Mouse (Mus musculus): ENCODE data around the gene Crybb1.

The Crybb1 gene

DNA sequence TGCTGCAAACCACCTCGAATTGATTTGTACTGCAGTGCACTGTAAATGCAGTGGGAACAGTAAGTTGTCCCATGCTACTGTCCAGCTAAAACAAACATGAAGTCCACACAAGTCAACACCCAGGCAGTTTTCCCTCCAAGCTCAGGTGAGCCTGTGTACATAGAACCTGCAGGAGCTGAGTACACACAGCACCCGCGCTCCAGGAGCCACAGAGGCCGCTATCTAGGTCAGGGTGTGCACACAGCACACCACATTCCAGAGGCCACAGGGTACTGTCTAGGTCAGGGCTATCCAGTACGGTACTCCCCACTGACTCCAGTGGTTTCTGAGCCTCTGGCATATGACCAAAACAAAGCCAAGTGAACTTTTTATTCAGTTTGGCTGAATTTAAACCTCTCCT is 46.7 kb downstream of the Crybb1 start:
- DNase-seq (ENCODE audit: low spot score in 2 of 2) = no peak

GRCm38 (mm10) chr5:112305842-112306241 is 50.2 kb downstream of the Crybb1 start:
- DNase-seq (ENCODE audit: low spot score in 2 of 2) = no peak

DNA sequence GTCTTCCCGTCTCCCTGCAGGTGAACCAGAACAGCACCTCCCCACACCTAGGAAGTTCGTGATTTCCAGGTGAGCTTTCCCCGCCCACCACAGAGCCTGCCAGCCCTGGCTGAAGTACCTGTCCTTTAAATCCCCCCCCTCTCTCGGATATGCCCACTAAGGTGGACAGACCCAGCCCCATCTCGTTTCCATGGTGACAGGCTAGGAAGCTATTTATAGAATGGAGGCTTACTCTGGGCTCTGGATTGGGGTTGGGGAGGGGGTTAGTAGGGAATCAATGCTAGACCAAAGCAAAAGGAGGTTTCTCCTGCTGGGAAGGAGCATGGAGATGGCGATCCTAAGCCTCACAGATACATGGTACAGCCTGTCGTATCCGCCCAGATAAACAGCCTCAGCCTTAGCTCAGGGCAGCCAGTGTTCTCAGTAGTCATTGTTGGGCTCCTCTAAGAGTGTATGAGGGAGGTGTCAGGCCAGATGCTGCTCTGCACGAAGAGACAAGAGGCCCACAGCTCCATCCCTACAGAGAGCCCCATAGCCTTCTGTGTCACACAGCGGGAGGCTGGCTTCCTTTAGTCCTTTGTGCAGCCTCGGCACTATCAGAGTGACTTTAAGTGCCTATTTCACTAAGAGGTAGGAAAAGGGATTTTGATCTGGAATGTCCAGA is 57.7 kb downstream of the Crybb1 start:
- DNase-seq (ENCODE audit: low spot score in 2 of 2) = no peak

- no peak for DNase-seq (ENCODE audit: low spot score in 2 of 2)
Observed at GRCm38 (mm10) chr5:112316468-112316867, 60.9 kb downstream of the Crybb1 start.

DNA sequence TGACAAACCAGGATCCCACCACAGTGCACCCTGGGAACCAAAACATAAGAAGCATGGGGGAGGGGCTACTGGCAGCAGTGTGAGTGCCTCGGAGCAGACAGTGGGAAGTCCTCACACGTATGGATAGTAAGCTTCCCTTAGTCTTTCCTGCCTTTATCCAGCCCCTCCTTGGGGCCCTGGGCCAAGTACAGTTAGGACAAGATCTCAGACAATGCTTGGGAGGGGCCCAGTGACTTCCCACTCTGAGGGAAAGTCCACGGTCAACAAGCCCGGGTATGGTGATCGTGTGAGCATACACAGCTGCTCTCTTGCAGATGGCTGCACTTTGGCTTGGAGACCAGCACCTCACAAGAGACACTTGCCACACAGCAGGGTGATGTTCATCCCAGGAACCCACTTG is 61.7 kb downstream of the Crybb1 start:
- DNase-seq (ENCODE audit: low spot score in 2 of 2) = no peak
